Mouse (Mus musculus) kidney, postnatal 14 days (tissue): Measurements from ENCODE around the gene Lrmda.
A peak's percentile ranks its signal among the peaks of the same experiment; 100 is the strongest.

ENCODE experiments used
- DNase-seq: peaks from one replicate; pipeline ENCODE4 v3.0.0; 2022; ENCODE audit warnings: mixed read lengths

Lrmda gene

DNA sequence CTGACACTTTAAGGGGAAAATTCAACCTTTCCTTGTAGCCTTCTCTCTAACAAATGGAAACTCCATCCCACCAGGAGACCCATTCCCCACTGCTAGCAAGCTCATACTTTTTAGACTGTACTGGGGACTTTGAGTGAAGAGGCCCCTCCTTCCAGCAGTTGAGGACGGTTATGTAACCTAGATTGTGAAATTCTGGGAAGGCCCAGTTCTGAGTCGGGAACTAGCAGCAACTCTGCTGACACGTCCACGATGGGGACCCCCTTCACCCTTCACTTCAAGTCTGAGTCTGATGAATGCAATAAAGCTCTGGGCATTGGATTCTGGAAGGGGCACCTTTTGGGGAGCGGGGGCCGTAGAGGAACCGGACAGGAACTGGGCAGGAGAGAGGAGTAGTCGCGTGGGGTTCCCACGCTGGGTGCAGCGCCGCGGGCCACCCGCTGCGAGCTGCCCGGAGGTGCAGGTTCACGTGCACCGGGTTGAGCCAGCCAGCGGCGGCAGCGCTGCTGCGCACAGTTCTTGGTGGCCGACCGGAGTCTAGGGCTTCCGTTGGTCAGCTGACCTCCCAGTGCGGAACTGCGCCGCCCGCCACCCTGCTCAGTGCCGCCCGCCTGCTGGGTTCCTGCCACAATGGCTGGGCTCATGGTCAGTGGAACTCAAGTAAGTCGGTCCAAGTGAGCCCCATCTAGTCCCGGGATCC is at the start of gene Lrmda:
Gene Lrmda (plus strand): TSS at position 461 of the 697 bp plus-strand sequence.
- peak; percentile 88 for DNase-seq

DNA sequence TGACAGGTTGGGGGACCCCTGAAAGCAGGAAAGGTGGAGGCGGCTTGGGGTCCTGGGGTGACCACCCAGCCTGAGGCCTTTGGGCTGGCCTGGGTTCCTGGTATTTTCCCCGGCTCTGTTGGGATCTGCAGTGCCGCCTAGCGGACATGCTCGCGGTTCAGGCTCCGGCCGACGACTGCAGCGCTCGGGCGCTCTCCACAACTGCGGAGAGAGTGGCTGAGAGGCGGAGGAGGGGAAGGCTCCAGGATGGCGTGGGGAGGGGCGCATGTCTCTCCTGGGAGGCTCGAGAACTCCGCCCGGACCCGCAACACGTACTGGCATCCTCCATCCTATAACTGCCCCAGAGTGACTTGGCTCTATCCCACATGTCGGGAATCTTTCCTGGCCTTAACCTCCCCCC is 38.0 kb upstream of the Lrmda start:
- peak; percentile 91 for DNase-seq

DNA sequence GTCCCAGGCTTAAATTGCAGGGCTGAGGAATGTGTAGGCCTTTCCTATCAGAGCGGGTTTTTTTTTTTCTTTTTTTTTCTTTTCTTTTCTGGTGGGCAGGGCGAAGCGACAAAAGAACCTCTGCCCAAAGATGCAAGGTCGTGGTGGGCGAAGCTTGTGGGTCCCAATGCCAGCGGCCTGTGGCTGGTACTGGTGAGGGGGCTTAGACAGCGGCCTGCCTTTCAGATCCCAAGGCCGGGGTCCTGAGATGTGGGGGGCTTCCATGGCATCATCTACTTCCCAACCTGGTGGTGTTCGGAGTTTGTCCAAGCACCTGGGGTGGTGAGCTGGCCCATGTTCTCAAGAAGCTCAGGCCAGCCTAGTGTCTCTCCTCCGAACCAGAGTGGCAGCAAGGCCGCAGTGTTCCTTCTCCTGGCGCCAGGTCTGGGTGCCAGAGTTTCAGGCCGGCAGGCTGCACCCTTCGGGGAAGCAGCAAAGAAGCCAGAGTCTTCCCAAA is 37.4 kb upstream of the Lrmda start:
- DNase-seq, result peak; percentile 64

DNA sequence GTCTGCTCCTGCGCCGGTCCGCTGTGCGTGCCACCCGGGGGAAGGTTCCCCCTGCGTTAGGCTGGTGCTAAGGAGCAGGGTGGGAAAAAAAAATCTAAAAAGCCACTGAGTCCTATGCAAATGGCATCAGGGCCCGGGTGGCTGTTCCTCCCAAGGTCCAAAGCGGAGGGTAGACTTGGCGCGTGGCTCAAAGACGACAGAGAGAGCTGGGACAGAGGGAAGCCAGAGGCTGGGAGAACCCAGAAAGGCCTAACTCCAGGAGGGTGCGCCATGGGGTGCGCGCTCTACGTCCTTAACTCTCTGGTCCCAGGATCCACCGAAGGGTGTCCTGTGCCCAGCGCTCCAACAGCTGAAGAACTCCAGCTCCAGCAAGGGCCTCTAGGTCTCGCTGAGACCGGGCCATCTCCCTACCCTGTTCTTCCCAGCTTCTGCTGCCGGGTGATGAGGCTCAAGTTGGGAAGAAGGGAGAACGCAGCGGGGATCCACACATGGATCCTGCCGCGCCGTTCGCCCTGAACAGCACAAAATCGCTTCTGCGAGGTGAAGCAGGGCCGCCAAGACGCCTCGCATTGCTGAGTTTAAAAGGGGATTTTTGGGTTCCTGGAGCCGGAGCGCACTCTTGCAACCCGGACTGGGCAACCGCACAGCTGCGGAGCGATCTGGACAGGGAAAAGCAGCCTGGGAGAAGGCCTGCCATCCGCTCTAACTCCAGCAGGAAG is 36.8 kb upstream of the Lrmda start:
- DNase-seq, result peak; percentile 67

DNA sequence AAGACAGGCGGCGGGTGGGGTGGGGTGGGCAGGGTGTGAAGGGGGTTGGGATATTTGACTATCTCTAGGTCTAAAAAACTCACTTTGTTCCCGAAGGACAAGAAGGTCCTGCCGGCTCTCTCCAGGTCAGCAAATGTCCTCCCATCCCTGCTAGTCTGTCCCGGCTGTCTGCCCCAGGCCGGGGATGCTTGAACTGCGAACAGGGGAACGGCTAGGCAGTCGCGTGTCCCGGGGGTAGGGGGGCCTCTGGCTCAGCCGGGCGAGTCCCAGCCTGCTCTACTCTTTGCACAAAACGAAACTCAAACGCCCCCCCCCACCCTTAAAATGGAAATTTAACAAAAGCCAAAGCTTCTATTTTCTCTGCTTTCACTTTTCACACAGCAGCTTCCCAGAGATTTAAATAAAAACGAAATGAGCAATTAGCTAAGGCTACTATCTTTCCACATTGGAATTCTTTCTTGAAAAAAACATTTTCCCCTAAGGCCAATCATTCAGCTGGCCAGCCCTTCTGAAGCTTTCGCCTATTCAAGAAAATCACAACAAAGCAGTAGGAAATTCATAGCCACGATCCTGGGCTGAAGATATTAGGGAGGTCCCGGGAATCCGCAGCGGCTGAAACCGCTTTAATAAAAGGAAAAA is 36.1 kb upstream of the Lrmda start:
- DNase-seq, result peak; percentile 58

DNA sequence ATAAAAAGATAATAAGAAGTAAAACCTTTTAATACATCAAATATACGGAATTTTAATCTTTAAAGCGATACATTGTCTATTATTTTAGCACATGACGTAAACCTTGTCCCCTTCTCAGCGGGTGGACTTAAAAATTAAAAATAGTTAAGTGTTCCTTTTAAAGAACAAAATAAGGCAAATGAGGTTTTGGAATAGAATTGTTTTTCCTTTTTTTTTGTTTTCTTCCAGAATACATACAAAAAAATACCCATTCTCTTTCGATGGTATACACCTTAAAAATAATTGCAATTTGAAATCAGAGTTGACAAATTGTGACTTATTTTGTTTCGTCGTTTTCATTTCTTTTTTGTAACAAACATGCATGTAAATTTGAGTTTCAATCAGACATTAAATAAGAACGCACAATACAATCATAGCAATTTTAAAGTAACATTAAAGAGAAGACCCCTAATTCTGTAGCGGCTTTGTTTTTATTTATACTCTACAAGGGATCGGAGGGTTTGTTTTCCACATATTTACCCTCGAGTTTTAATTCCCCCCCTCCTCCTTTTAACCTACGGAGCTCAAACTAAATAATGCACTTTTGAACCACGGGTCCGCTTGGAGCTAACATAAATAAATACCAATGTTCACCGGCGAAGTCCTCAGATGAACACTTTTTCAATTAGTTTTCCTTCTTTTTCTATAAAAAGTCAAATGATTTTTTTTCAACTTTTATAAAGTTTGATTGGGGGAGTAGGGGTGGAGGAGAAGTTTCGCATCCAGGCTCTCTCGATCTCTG is 35.4 kb upstream of the Lrmda start:
- DNase-seq, result no peak

DNA sequence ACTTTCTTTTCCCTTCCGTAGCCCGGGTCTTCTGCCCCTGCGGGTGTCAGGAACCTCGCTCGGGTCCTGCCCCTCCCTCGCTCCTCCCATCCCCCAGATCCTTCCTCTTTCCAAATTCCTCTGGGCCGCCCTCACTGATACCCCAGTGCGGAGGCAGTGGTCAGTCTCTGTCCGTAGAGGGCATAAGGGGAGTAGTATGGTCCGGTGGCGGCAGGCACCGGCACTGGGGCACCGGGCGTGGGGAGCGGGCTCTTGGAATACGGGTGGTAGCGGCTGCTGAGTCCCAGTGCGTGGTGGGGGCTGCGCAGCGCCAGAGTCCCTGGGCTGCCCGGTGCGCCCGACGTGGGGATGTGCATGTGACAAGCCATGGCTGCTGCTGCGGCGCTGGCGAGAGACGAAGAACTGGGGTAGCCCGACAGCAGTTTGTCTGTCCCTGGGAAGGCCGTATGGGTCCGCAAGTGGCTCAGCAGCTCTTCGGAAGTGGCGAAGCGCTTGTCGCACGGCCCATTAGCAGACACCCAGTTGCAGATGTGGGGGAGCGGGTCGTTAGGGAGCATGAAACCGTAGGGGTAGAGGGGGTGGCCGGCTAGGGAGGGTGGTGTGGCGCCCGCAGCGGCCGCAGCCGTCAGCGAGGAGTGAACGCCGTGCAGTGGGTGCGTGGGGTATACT is 34.6 kb upstream of the Lrmda start:
- peak; percentile 74 for DNase-seq

DNA sequence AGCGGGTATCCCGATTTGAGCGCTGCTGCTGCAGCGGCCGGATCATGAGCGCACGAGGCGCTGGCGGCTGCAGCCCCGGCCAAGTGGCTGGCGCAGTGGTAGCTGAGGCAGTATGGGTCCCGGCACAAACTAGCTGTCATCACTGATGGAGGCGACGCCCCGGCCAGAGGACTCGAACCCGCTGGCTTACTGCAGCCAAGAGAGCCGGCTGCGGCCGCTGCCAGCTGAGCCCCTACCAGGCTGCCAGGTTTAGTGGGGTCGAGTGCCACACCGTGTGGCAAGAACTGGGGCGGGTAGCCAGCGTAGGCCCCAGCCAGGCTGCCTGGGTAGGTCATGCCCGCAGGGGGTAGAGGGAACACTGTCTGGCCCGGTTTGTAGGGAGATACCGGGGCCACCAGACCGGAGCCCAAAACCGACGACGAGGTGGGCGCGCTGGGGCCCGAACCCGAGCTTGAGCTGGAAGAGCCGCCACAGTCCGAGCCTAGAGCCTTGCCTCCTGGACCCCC is 34.0 kb upstream of the Lrmda start:
- peak; percentile 64 for DNase-seq

DNA sequence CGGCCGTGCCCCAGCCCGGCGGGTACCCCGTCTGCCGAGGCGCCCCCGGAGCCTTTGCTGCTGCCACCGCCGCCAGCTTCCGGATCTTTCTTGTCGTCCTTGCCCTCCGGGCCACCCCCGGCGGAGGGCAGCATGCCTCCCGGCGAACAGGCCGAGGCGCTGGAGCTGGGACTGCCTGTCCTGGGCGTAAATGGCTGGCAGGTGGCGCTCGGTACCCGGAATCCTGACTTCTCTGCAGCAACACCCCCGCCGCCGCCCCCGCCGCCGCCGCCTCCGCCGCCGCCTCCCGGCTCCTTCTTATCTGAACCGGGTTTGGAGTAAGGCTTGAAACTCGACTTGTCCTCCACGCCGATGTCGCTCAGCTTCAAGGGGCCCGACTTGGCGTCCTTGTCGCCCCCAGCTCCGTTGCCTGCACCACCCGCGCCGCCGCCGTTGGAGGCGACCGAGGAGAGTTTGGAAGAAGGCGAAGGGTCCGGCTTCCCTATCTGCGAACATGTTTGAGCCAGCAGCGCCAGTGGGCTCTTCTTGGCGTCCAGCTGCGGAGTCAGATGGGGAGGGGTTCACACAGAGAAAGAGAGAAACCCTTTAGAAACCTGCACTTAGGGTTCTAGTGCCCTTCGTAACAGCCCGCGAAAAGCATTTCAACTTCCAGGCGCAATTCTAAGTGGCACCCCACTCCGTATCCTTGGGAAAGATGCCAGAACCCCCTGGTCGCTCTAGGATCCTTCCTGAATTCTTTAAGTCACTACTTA is 33.4 kb upstream of the Lrmda start:
- DNase-seq, result peak; percentile 90

DNA sequence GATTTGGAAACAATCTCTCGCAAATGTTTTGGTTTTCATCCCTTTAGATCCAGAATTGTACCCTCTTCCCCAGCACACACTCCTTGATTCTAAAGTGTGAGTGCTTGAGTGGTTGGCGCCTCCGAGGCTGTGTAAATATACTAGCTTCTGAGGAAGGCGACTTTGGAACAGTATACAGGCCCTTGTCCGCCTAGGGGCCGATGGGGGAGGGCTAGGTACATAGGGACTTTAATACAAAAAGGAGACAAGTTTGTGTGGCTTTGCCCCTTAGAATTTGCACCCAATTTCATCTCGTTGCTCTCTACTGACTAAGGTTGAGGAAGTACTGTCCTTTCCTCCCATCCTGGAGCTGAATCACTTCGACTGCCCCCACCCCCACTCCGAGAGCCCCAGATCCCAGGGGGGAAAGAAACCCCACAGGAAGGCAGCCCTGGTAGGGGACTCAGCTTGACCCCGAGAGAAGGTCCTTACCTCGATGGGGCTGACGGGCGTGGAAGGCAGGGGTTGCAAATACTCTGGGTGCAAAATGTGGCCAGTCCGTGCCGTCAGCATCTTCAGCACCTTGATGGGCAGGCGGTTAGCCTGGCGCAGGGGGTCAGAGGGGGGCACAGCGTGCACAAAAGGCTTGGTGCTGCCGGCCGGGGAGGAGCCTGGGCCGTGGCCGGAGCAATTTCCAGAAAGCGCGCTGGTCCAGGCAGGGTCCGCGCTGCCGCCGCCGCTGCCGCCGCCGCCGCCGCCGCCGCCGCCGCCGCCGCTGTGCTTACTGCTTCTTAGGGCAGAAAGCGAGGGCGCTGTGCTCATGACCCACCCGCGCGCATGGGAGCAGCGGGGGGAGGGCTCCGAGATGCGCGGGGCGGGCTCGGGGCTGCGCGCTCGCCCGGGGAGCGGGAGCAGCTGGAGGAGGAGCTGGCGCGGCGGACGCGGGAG is 32.5 kb upstream of the Lrmda start:
- DNase-seq, result peak; percentile 47

DNA sequence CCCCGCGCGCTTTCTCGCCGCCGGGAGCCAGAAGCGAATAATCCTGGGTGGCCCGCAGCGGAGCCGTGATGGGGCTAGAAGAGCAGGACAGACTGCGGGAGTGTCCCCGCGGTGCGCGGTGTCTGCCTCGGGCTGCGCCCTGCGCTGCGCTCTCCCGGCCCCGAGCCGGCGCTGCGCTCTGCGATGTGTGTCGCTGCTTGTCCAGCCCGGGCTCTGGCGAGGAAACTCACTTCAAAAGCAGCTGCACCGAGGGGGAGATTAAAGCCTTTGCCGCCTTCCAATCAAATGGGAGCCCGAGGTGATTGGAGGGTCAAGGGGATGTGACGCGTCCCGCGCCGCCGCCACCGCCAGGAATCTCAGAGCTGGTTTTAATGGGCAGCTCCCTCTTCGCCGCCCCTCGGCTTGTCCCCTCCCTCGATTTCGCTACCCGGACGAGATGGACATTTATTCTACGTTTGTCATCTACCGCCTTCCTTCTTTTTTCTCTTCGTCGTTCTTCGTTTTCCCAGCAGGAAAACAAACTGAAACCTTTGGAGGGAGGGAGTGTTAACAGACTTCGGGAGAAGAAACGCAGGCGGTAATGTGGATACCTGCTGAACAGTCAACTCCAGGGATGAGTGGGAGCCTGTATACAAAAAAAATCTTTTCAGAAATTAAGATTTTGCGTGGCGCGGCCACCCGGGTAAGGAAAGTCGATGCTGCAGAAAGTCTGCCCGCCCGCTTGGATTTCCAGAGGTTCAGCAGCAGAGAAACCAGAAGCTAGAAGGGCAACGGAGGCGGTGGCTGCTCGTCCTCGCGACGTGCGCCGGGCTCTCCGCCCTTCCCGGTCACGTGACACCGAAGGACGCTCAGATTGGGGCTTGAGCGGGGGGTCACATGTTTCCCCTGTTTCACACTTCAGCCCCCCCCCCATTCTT is 31.6 kb upstream of the Lrmda start:
- peak; percentile 99 for DNase-seq

DNA sequence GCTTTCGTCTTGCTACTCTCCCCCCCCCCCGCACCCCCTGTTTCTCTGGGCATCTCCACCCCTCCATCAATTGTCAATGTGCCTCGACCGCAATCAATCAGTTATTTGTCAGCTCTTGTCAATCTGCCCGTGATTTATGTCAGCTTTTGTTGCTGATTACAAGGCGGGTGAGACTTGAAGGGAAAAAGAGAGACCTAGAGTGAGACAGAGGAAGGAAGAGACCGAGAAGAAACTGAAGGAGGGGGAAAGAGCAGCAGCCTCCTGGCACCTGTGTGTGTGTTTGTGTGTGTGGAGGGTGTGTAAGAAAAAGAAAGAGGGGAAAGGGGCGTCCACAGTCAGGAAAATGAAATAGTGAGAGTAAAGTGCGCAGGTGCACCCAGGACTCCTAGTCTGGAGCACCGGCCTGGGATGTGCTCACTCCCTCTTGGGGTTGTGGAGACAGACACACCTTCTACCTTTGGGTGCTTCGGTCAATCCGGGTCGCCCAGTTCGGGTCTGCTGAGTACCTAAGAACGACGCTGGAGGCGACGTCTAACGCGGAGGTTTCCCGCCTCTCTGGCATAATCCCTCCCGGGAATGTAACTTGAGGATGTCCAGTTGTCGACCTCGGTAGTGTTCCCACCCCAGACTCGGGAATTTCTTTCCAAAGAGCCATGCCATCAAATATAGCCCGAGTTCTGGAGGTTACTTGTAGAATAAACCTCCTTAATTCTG is 30.8 kb upstream of the Lrmda start:
- DNase-seq, result peak; percentile 71

DNA sequence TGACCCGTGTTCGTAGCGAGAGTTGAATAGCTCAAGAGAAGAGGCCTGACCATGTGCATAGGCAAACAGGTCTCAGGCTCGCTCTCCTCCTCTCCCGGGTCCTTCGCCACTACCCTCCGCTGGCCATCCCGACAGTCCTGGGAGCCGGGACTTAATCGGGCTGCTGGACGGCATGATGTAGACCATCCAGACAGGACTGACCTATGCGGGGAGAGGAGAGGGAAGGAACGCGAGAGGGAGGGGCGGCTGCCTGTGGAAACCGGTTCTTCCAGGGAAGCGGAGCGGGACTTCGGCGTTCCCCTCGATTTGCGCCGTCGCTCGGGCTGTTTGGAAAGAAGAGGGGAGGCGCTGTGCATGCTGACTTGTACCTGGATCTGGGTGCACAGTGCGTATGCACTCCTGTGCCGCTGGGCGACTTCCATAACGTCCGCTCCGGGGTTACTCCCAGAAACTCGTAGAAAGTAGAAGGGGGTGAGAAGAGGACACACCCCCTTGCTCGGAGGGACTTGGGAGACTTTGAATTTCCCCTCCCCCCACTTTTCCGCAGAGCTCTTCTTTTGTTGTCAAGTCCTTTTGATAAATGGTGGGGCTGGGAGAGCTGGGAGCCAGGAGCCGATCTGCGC is 30.1 kb upstream of the Lrmda start, which contains the start of gene Zfp503:
Gene Zfp503 (minus strand): TSS at position 311 of the 623 bp plus-strand sequence.
- DNase-seq, result peak; percentile 88

DNA sequence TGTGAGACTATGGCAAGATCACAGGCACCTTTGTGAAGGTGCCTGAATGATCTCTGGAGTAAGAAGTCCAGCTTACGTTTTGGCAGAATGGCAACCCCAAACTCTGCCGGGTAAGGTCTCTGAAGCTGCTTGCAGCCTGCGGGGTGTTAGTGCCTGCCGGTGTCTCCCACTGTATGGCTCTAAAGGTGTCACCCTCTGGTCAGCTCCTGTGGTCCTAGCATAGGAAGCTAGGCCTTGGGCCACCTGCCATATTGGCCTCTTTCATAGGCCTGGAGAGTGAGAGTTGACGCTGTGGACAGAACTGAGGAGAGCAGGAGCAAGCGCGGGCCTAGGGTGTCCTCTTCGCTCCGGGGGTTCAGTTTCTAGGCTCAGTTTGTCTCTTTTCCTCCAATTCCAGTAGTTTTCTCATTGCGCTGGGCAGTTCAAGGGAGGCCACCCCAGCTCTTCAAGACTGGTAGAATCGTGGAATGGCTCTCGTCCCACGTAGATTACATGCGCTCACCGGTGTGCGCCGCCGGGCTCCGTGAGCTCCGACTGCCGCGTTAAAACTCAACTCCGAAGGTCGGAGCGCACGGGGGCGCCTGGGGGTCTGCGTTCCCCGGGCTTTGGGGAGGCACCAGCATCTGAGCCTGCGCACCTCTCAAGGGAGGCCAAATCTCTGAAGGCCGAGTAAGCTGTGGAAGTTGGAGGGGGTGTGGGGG is 29.0 kb upstream of the Lrmda start:
- peak; percentile 54 for DNase-seq

DNA sequence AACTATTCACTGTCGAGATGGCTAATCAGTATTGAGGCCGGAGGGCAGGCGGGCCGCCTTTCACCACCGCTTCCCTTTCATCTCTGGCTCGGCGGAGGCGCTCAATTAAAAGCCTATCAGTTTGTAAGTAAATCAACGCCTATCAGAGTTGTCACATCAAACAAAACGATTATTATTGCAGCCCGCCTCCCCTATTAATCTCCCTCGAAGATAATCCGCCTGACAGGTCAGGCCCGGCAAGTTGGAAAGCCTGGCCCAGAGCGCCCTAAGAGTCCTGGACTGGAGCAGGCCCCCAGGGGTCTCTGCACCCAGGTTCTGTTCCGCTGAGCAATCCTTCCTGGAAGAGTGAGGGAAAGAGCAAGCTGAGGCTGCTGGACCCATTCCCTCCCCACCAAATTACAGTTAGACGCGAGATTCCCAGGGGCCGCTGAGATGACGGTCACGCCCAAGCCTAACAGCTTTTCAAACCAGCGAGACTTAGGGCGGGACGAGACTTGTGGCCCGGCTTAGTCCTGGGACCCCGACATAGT is 28.2 kb upstream of the Lrmda start:
- DNase-seq, result peak; percentile 80

DNA sequence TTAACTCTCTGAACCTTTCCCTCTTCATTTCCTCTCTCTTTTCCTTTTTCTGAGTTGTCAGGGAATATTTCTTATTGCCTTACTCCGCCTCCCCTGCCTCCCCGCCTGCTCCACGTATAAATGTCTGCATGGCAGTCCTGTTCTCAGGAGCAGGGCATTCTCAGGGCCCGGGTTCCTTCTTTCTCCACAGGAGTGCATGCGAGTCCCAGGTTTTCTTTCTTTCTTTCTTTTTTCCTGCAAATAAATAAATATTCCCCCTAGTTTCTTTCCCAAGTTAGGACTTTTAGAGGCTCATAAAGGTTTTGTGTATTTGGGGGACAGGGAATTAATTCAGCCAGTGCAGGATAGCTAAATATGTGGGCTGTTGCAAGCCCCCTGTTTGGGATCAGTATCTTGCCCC is 27.7 kb upstream of the Lrmda start:
- DNase-seq, result peak; percentile 30

DNA sequence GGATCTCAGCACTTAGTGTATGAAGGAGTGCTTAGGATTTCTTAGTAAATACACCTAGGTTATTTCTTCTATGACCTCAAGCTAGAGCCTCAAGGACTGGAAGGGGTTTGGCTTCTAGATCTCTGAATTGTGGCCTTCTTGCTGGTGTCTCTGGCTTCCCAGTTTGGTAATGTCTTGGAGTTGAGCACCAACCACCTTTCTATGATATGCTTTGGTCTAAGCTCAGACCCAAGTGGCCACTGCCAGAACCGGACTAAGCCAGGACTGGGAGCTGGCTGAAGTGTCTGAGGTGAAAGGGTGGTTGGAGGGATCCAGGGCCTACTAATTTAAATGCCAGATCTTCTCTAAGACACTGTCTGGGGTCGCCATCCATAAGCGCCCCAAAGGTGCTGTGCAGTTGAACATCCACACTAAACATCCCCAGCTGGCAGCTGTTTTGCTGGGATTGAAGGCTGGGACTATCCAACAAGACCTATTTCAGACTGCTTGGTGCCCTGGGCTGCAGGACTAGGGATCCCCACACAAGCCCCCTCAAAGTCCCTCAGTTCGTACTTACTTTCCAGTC is 27.1 kb upstream of the Lrmda start:
- peak; percentile 31 for DNase-seq
